Mouse (Mus musculus): Measurements from ENCODE around the gene Trabd2b. TPM values are rescaled to one million over a fixed set of nuclear protein-coding genes. Genes with fewer than 3 reads are reported as not detected.

The Trabd2b gene
- polyA plus RNA-seq, 1 experiment: 4.8 TPM

DNA sequence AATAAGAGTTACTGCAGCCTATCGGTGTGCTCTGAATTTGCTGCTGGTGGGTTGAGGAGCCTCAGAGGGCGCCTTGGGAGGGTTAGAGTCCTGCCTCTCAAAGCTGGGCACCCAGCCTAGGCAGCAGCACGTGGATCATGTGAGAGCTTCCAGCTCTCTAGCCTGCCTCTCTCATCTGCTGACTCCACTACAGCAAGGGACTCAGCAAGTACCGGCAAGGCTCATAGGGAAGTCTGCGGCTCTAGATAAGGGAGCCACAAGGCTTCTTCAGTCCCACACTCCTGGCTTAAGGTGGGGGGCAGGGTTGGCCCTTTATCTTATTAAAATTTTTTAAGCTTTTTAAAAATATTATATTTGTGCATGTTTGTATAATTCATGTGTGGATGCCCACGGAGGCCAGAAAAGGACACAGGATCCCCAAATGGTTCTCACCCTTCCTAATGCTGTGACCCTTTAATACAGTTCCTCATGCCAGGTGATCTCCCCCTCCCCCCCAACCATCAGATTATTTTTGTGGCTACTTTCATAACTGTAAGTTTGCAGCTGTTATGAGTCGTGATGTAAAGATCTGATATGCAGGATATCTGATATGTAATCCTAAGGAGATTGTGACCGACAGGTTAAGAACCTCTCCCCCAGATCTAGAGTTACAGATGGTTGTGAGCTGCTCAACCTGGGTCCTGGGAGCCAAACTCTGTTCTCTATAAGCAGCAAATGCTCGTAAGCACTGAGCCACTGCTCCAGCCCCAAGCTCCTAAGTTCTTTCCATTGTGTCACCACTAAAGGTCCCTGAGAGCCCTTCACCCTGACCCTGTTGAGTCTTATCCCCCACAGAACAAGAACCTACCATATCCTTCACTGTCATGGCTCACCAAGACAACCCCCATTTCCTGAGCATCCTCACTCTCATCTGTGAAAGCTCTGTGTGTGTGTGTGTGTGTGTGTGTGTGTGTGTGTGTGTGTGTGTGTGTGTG is 257.8 kb downstream of the Trabd2b start:
- no peak for DNase-seq
- Histone ChIP-seq H3K27me3 (ENCODE audit: control insufficient read depth, insufficient read depth, low read length) (no peaks in the 10 kb centered on the region; the same call in 1 of the 2 replicates), H3K4me3 (replicated peaks; ENCODE audit: insufficient read depth, low read depth, low read length) (no peak overlapping the region), H3K4me1 (ENCODE audit: control insufficient read depth, insufficient read depth, low read length) (no peaks in the 10 kb centered on the region), H3K27ac (ENCODE audit: insufficient read depth, low read length) (no peak overlapping the region)
- WGBS: 62% methylated on average over 9 of the region's 9 CpGs
- TF ChIP-seq CTCF (IDR thresholded peaks at IDR 0.05; ENCODE audit: borderline replicate concordance, insufficient read depth, low read depth, low read length) (no peak), POLR2A (IDR thresholded peaks at IDR 0.05; ENCODE audit: borderline replicate concordance, insufficient read depth, low read length) (no peak)

Other genes starting within 250 kb of the Trabd2b start
- gene Skint11, start 243.3 kb upstream of the Trabd2b start, polyA plus RNA-seq (2012; rRNA removed): not detected in 2 replicates